8 mouse cellular contexts compared by ENCODE assay signal in the genomic region with DNA sequence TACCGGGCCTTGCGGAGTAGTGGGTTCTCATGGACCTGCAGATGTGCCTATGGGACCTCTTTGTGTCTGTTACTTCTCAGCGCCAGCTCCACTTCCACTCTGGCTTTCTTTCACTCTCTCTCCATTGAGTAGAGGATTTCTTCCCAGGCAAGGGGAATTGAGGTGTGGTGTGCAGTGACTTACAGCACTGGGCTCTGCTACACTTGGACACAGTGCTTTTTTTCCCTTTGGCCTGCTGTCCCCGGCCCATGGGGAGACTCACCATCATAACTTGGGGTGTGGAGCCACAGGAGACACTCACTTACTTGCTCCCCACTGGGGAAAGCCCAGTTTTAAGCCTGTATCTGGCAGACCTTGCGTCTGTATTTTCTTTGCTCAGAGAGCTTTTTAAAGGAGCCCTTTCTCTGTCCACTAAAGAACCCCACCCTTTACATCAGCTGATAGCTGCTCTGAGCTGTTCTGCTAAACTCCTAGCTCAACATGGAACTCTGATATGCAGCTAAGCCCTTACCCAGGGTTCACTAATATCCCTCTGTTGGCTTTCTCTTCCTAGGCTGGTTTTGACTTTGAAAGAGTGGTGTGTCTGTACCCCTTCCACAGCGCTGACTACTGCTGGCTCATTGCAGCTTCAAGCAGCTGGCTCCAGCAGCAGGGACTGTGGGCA. TPM values are rescaled to one million over a fixed set of nuclear protein-coding genes. Genes with fewer than 3 reads are reported as not detected.
A peak's percentile ranks its signal among the peaks of the same experiment; 100 is the strongest.
DNase-seq lines count a peak whose midpoint lies in the region; ATAC-seq and TF ChIP-seq lines count a peak whose summit lies in the region.

No protein-coding gene starts in this region.

- peak overlapping the region; percentile 98 for H3K4me2 ChIP-seq in heart, embryonic 15.5 days
- peak overlapping the region; percentile 99 for H3K4me2 ChIP-seq in liver, embryonic 15.5 days

- H3K36me3 ChIP-seq in ES-Bruce4 (ENCODE audit: control insufficient read depth, insufficient read depth, low read length, poor library complexity, severe bottlenecking), result peaks cover 24% of the 10 kb centered on the region
- peaks cover 34% of the 10 kb centered on the region for H3K36me3 ChIP-seq in heart, embryonic 15.5 days
- H3K36me3 ChIP-seq in liver, embryonic 15.5 days (replicated peaks), result peaks cover 48% of the 10 kb centered on the region

- peak; percentile 94 for DNase-seq in heart, adult 11 months
- no peak for DNase-seq in heart, postnatal 14 days
- no peak for DNase-seq in natural killer cell, adult 2 months (ENCODE audit: low spot score in 2 of 2)
- DNase-seq in left cerebral cortex, postnatal 4 days, result no peak
- DNase-seq in right cerebral cortex, postnatal 36 days (ENCODE audit: low spot score in 2 of 2), result no peak

- no peak overlapping the region for H3K27ac ChIP-seq in ES-Bruce4 (ENCODE audit: insufficient read depth, low read length)
- H3K27ac ChIP-seq in heart, embryonic 15.5 days, result peak overlapping the region; percentile 79
- peak overlapping the region; percentile 94 for H3K27ac ChIP-seq in liver, embryonic 15.5 days (replicated peaks)

- TF ChIP-seq CTCF in ES-Bruce4 (IDR thresholded peaks at IDR 0.05; ENCODE audit: low read depth, low read length), result no peak

- 73% methylated on average over 6 of the region's 6 CpGs for WGBS in heart, embryonic 15.5 days
- 77% methylated on average over 6 of the region's 6 CpGs for WGBS in liver, embryonic 15.5 days (ENCODE audit: insufficient replicate concordance)

- intact Hi-C loops in heart, postnatal 14 days (cut with DNase I), result no loop called here
- intact Hi-C loops in left cerebral cortex, postnatal 4 days (cut with DNase I), result no loop called here

- no peak for TF ChIP-seq POLR2A in ES-Bruce4 (IDR thresholded peaks at IDR 0.05; ENCODE audit: insufficient read depth, low read length)

- peaks cover 6% of the 10 kb centered on the region for H3K4me1 ChIP-seq in ES-Bruce4 (ENCODE audit: control insufficient read depth, insufficient read depth, low read length)
- H3K4me1 ChIP-seq in heart, embryonic 15.5 days (replicated peaks), result peaks cover 65% of the 10 kb centered on the region
- peaks cover 95% of the 10 kb centered on the region for H3K4me1 ChIP-seq in liver, embryonic 15.5 days (replicated peaks)

- no peak overlapping the region for H3K4me3 ChIP-seq in ES-Bruce4 (ENCODE audit: low read depth, low read length)
- peak overlapping the region; percentile 75 for H3K4me3 ChIP-seq in heart, embryonic 15.5 days
- peak overlapping the region; percentile 89 for H3K4me3 ChIP-seq in liver, embryonic 15.5 days (replicated peaks)

- peak overlapping the region; percentile 8; the same call in 1 of the 2 replicates for H3K9ac ChIP-seq in ES-Bruce4 (ENCODE audit: low read depth, poor library complexity, severe bottlenecking)
- H3K9ac ChIP-seq in heart, embryonic 15.5 days, result peak overlapping the region; percentile 42
- peak overlapping the region; percentile 90 for H3K9ac ChIP-seq in liver, embryonic 15.5 days

- TF ChIP-seq EP300 in ES-Bruce4 (IDR thresholded peaks at IDR 0.05; ENCODE audit: insufficient read depth, low read depth, low read length), result no peak

- H3K27me3 ChIP-seq in ES-Bruce4 (ENCODE audit: control insufficient read depth, insufficient read depth, low read length, poor library complexity, severe bottlenecking), result no peaks in the 10 kb centered on the region
- H3K27me3 ChIP-seq in heart, embryonic 15.5 days, result no peaks in the 10 kb centered on the region
- no peaks in the 10 kb centered on the region for H3K27me3 ChIP-seq in liver, embryonic 15.5 days

- H3K9me3 ChIP-seq in ES-Bruce4 (replicated peaks; ENCODE audit: control insufficient read depth, insufficient read depth, low read length, poor library complexity, severe bottlenecking), result no peaks in the 10 kb centered on the region
- H3K9me3 ChIP-seq in heart, embryonic 15.5 days (replicated peaks), result no peaks in the 10 kb centered on the region
- H3K9me3 ChIP-seq in liver, embryonic 15.5 days (replicated peaks), result no peaks in the 10 kb centered on the region

- no peak for ATAC-seq in heart, embryonic 15.5 days (replicated peaks; ENCODE audit: insufficient number of reproducible peaks, insufficient read depth, low FRiP score, low read depth)
- ATAC-seq in liver, embryonic 15.5 days (ENCODE audit: insufficient read depth), result no peak

RNA-seq across cellular contexts. Expression of a gene that starts 3.1 kb away (rescaled TPM):
- 100 to 1,000 TPM; 163 to 172 TPM for total RNA-seq in heart, postnatal 14 days (2021)
- 81.0 and 81.6 TPM in 2 replicates for polyA plus RNA-seq in ES-Bruce4 (2011; ENCODE audit: insufficient read depth, insufficient read length, low read depth, missing spikeins)
- 54.1 and 66.8 TPM in 2 replicates for polyA plus RNA-seq in heart, embryonic 15.5 days (2015; fragmentation: Nextera tagmentation; extraction: Ambion mirVana)
- polyA plus RNA-seq in liver, embryonic 15.5 days (2015; fragmentation: Nextera tagmentation; extraction: Ambion mirVana), result 64.0 and 69.3 TPM in 2 replicates
- 10 to 100 TPM; 87.1 to 87.7 TPM for total RNA-seq in left cerebral cortex, postnatal 4 days (2021)

RNA-seq across cellular contexts. Expression of a gene that starts 26.6 kb away (rescaled TPM):
- 1 to 10 TPM; 8.9 to 9.8 TPM for total RNA-seq in heart, postnatal 14 days (2021)
- polyA plus RNA-seq in ES-Bruce4 (2011; ENCODE audit: insufficient read depth, insufficient read length, low read depth, missing spikeins), result 57.7 and 60.5 TPM in 2 replicates
- polyA plus RNA-seq in heart, embryonic 15.5 days (2015; fragmentation: Nextera tagmentation; extraction: Ambion mirVana), result 0.30 and 0.60 TPM in 2 replicates
- 0.21 and 0.38 TPM in 2 replicates for polyA plus RNA-seq in liver, embryonic 15.5 days (2015; fragmentation: Nextera tagmentation; extraction: Ambion mirVana)
- 1 to 10 TPM; 5.0 to 5.7 TPM for total RNA-seq in left cerebral cortex, postnatal 4 days (2021)

RNA-seq across cellular contexts. Expression of a gene that starts 38.1 kb away (rescaled TPM):
- total RNA-seq in heart, postnatal 14 days (2021), result 10 to 100 TPM; 20.4 to 22.7 TPM
- 10.9 and 11.1 TPM in 2 replicates for polyA plus RNA-seq in ES-Bruce4 (2011; ENCODE audit: insufficient read depth, insufficient read length, low read depth, missing spikeins)
- 6.7 and 10.0 TPM in 2 replicates for polyA plus RNA-seq in heart, embryonic 15.5 days (2015; fragmentation: Nextera tagmentation; extraction: Ambion mirVana)
- polyA plus RNA-seq in liver, embryonic 15.5 days (2015; fragmentation: Nextera tagmentation; extraction: Ambion mirVana), result 4.7 and 5.8 TPM in 2 replicates
- total RNA-seq in left cerebral cortex, postnatal 4 days (2021), result 10 to 100 TPM; 29.3 to 29.7 TPM

RNA-seq across cellular contexts. Expression of a gene that starts 43.9 kb away (rescaled TPM):
- 10 to 100 TPM; 31.4 to 35.1 TPM for total RNA-seq in heart, postnatal 14 days (2021)
- polyA plus RNA-seq in ES-Bruce4 (2011; ENCODE audit: insufficient read depth, insufficient read length, low read depth, missing spikeins), result 12.2 and 17.1 TPM in 2 replicates
- 21.4 and 28.1 TPM in 2 replicates for polyA plus RNA-seq in heart, embryonic 15.5 days (2015; fragmentation: Nextera tagmentation; extraction: Ambion mirVana)
- 3.3 and 5.0 TPM in 2 replicates for polyA plus RNA-seq in liver, embryonic 15.5 days (2015; fragmentation: Nextera tagmentation; extraction: Ambion mirVana)
- total RNA-seq in left cerebral cortex, postnatal 4 days (2021), result 100 to 1,000 TPM; 189 to 193 TPM

RNA-seq across cellular contexts. Expression of a gene that starts 53.4 kb away (rescaled TPM):
- total RNA-seq in heart, postnatal 14 days (2021), result not detected
- 1.0 TPM in 1 of 2 replicates, not detected in the other for polyA plus RNA-seq in ES-Bruce4 (2011; ENCODE audit: insufficient read depth, insufficient read length, low read depth, missing spikeins)
- polyA plus RNA-seq in heart, embryonic 15.5 days (2015; fragmentation: Nextera tagmentation; extraction: Ambion mirVana), result 0.57 TPM in 1 of 2 replicates, not detected in the other
- 0.15 and 0.28 TPM in 2 replicates for polyA plus RNA-seq in liver, embryonic 15.5 days (2015; fragmentation: Nextera tagmentation; extraction: Ambion mirVana)
- total RNA-seq in left cerebral cortex, postnatal 4 days (2021), result not detected

Comparison
In these comparisons a context has a peak if more than half of its experiments do, and no peak if none do; other contexts are left out.
1. H3K9ac ChIP-seq: peak in every context shown above with its lines; median percentile 90 in liver, embryonic 15.5 days; 42 in heart, embryonic 15.5 days; 8 in ES-Bruce4.
2. RNA of a gene that starts 26.6 kb away (polyA plus RNA-seq): 57.7 to 60.5 TPM in ES-Bruce4; 0.30 to 0.60 TPM in heart, embryonic 15.5 days and 0.21 to 0.38 TPM in liver, embryonic 15.5 days; every median in the first group is over 10 times any median in the second.